Mouse (Mus musculus): ENCODE results near the gene Tmprss5.

- no peak for TF ChIP-seq CTCF (IDR thresholded peaks at IDR 0.05; ENCODE audit: low read depth)
- TF ChIP-seq EP300 (optimal IDR thresholded peaks at IDR 0.05), result no peak
Observed at GRCm38 (mm10) chr9:49102328-49102727, 21.3 kb downstream of the Tmprss5 start.
